ENCODE assay signal across 7 mouse cellular contexts in genomic region chr5:137684294-137685123, GRCm38 (mm10). TPM values are rescaled to one million over a fixed set of nuclear protein-coding genes. Genes with fewer than 3 reads are reported as not detected.
DNase-seq lines count a peak whose midpoint lies in the region; ATAC-seq and TF ChIP-seq lines count a peak whose summit lies in the region.

Agfg2 (minus strand) TSS chr5:137684726.

- TF ChIP-seq CTCF in intestine, postnatal 0 days (IDR thresholded peaks at IDR 0.05; ENCODE audit: low read depth) = peak; percentile 46
- no peak for TF ChIP-seq CTCF in small intestine, adult 2 months (IDR thresholded peaks at IDR 0.05; ENCODE audit: extremely low read depth, insufficient read length, insufficient replicate concordance, low read depth, low read length)

- WGBS in embryonic facial prominence, embryonic 10.5 days = under 1% methylated on average over 62 of the region's 62 CpGs
- WGBS in intestine, postnatal 0 days = under 1% methylated on average over 45 of the region's 62 CpGs
- WGBS in midbrain, embryonic 12.5 days = under 1% methylated on average over 62 of the region's 62 CpGs
- under 1% methylated on average over 62 of the region's 62 CpGs for WGBS in small intestine, adult 2 months

- ATAC-seq in intestine, postnatal 0 days = peak; percentile 96
- ATAC-seq in midbrain, embryonic 12.5 days (ENCODE audit: low FRiP score, low read depth) = peak; percentile 97

- peaks cover 16% of the 10 kb centered on the region for H3K4me1 ChIP-seq in embryonic facial prominence, embryonic 10.5 days
- 0 out of 2 replicates have a peak, but pooled peaks cover 2% of the 10 kb centered on the region for H3K4me1 ChIP-seq in intestine, postnatal 0 days (replicated peaks; ENCODE audit: control insufficient read depth, insufficient read depth, low read length)
- peaks cover 20% of the 10 kb centered on the region for H3K4me1 ChIP-seq in midbrain, embryonic 12.5 days
- peaks cover 9% of the 10 kb centered on the region for H3K4me1 ChIP-seq in small intestine, adult 2 months (ENCODE audit: control insufficient read depth, insufficient read depth, insufficient read length, low read length)

- H3K9ac ChIP-seq in intestine, postnatal 0 days (ENCODE audit: low read depth, low read length) = peak within 1 kb of the TSS; percentile 55
- peak within 1 kb of the TSS; percentile 79 for H3K9ac ChIP-seq in midbrain, embryonic 12.5 days (replicated peaks)

- peaks cover 17% of the 10 kb centered on the region for H3K27me3 ChIP-seq in embryonic facial prominence, embryonic 10.5 days (replicated peaks; ENCODE audit: low read depth, poor library complexity, severe bottlenecking)
- H3K27me3 ChIP-seq in intestine, postnatal 0 days (replicated peaks; ENCODE audit: control insufficient read depth, insufficient read depth, low read length) = no peaks in the 10 kb centered on the region
- peaks cover 8% of the 10 kb centered on the region for H3K27me3 ChIP-seq in midbrain, embryonic 12.5 days
- H3K27me3 ChIP-seq in small intestine, adult 2 months (ENCODE audit: control insufficient read depth, insufficient read depth, low read length) = no peaks in the 10 kb centered on the region

- peak within 1 kb of the TSS; percentile 85 for H3K4me3 ChIP-seq in embryonic facial prominence, embryonic 10.5 days
- H3K4me3 ChIP-seq in intestine, postnatal 0 days (ENCODE audit: low read depth, low read length) = peak within 1 kb of the TSS; percentile 69
- peak within 1 kb of the TSS; percentile 76 for H3K4me3 ChIP-seq in midbrain, embryonic 12.5 days
- peak within 1 kb of the TSS; percentile 91 for H3K4me3 ChIP-seq in small intestine, adult 2 months (ENCODE audit: low read depth, low read length)

- H3K4me2 ChIP-seq in intestine, postnatal 0 days (replicated peaks; ENCODE audit: low read depth) = peak within 1 kb of the TSS; percentile 93
- peak within 1 kb of the TSS; percentile 95 for H3K4me2 ChIP-seq in midbrain, embryonic 12.5 days (replicated peaks)

- peak; percentile 98 for DNase-seq in adrenal gland, postnatal 10 days
- peak; percentile 99 for DNase-seq in embryonic facial prominence, embryonic 10.5 days (ENCODE audit: low spot score)
- peak; percentile 93 for DNase-seq in gonadal fat pad, adult 2 months (ENCODE audit: low read depth)
- DNase-seq in left cerebral cortex, postnatal 4 days = peak; percentile 100

- intact Hi-C loops in left cerebral cortex, postnatal 4 days (cut with DNase I) = no loop called here

- peaks cover 26% of the 10 kb centered on the region for H3K36me3 ChIP-seq in embryonic facial prominence, embryonic 10.5 days (replicated peaks)
- no peaks in the 10 kb centered on the region for H3K36me3 ChIP-seq in intestine, postnatal 0 days (ENCODE audit: control insufficient read depth, insufficient read depth)
- 0 out of 2 replicates have a peak, but pooled peaks cover 4% of the 10 kb centered on the region for H3K36me3 ChIP-seq in midbrain, embryonic 12.5 days
- H3K36me3 ChIP-seq in small intestine, adult 2 months (ENCODE audit: control insufficient read depth, insufficient read depth, low read length) = no peaks in the 10 kb centered on the region

- peak; percentile 65; the same call in 1 of the 2 replicates for TF ChIP-seq POLR2A in small intestine, adult 2 months (IDR thresholded peaks at IDR 0.05; ENCODE audit: low read depth, low read length)

- H3K9me3 ChIP-seq in embryonic facial prominence, embryonic 10.5 days = no peaks in the 10 kb centered on the region
- H3K9me3 ChIP-seq in intestine, postnatal 0 days (ENCODE audit: control insufficient read depth) = no peaks in the 10 kb centered on the region
- no peaks in the 10 kb centered on the region for H3K9me3 ChIP-seq in midbrain, embryonic 12.5 days

- peak within 1 kb of the TSS; percentile 87 for H3K27ac ChIP-seq in embryonic facial prominence, embryonic 10.5 days (replicated peaks)
- H3K27ac ChIP-seq in intestine, postnatal 0 days (ENCODE audit: low read depth, low read length) = peak within 1 kb of the TSS; percentile 55
- peak within 1 kb of the TSS; percentile 80 for H3K27ac ChIP-seq in midbrain, embryonic 12.5 days (replicated peaks)
- peak within 1 kb of the TSS; percentile 45 for H3K27ac ChIP-seq in small intestine, adult 2 months (ENCODE audit: insufficient read depth, low read depth, low read length)

RNA-seq across cellular contexts. Expression of gene Agfg2, which starts in this region (rescaled TPM):
- 10 to 100 TPM; 21.0 to 21.9 TPM for total RNA-seq in adrenal gland, postnatal 10 days (2021)
- 21.3 and 23.0 TPM in 2 replicates for polyA plus RNA-seq in embryonic facial prominence, embryonic 10.5 days (2016; fragmentation: Nextera tagmentation; extraction: Ambion mirVana)
- 42.2 and 46.9 TPM in 2 replicates for polyA plus RNA-seq in gonadal fat pad, adult 2 months (2012; rRNA removed)
- polyA plus RNA-seq in intestine, postnatal 0 days (2015; fragmentation: Nextera tagmentation; extraction: Ambion mirVana) = 16.8 and 19.0 TPM in 2 replicates
- total RNA-seq in left cerebral cortex, postnatal 4 days (2021) = 10 to 100 TPM; 23.9 to 24.7 TPM
- 25.9 and 29.0 TPM in 2 replicates for polyA plus RNA-seq in midbrain, embryonic 12.5 days (2016; fragmentation: Nextera tagmentation; extraction: Ambion mirVana)
- 6.1 and 11.6 TPM in 2 replicates for polyA plus RNA-seq in small intestine, adult 2 months (2012; rRNA removed)

Comparison
In these comparisons a context has a peak if more than half of its experiments do, and no peak if none do; other contexts are left out.
1. Peak in every context shown above with its lines: DNase-seq, ATAC-seq, H3K4me3 ChIP-seq and H3K27ac ChIP-seq.